Mouse (Mus musculus): ENCODE results near the gene Ucp3.

GRCm38 (mm10) chr7:100497982-100498381 lies 25.2 kb downstream of the Ucp3 start:
- TF ChIP-seq EP300 (optimal IDR thresholded peaks at IDR 0.05), result no peak
- TF ChIP-seq CTCF (IDR thresholded peaks at IDR 0.05; ENCODE audit: low read depth), result no peak
